Mouse (Mus musculus) midbrain, postnatal 0 days (tissue): ENCODE data around the gene Actr1b. TPM values are rescaled to one million over a fixed set of nuclear protein-coding genes. Genes with fewer than 3 reads are reported as not detected.

Source experiments
- ATAC-seq: fragments of 200-750 bp; cut with Nextera tagmentation; 2 replicates; pipeline ENCODE4 v1.8.0; 2017; ENCODE audit warnings: moderate number of reproducible peaks, mild to moderate bottlenecking, moderate TSS enrichment, moderate library complexity; ENCODE audit not compliant: low FRiP score
- DNase-seq: peaks from one replicate; pipeline ENCODE4 v3.0.0-alpha.2; 2015; ENCODE audit warnings: low spot score
- H3K27ac ChIP-seq: fragments of 300-500 bp; sonication (generic); 2 replicates; pipeline ENCODE4 v1.5.1; 2014; ENCODE audit warnings: low read depth, mild to moderate bottlenecking, low read length, mixed read lengths
- H3K27me3 ChIP-seq: fragments of 300-500 bp; sonication (generic); 2 replicates; pipeline ENCODE4 v1.6.1; 2014; ENCODE audit warnings: low read length, control low read depth, mixed read lengths; ENCODE audit not compliant: insufficient read depth
- H3K36me3 ChIP-seq: fragments of 300-500 bp; sonication (generic); 2 replicates; pipeline ENCODE4 v1.6.1; 2014; ENCODE audit warnings: low read length, control low read depth, mixed read lengths; ENCODE audit not compliant: insufficient read depth
- H3K4me1 ChIP-seq: fragments of 300-500 bp; sonication (generic); 2 replicates; pipeline ENCODE4 v1.6.1; 2014; ENCODE audit warnings: mild to moderate bottlenecking, control low read depth, antibody characterized with exemption, low read length, mixed read lengths; ENCODE audit not compliant: insufficient read depth
- H3K4me2 ChIP-seq: fragments of 300-500 bp; sonication (generic); 2 replicates; pipeline ENCODE4 v1.6.1; 2014; ENCODE audit warnings: low read depth, mild to moderate bottlenecking, low read length, mixed read lengths; ENCODE audit not compliant: poor library complexity, severe bottlenecking
- H3K4me3 ChIP-seq: fragments of 300-500 bp; sonication (generic); 2 replicates; pipeline ENCODE4 v1.5.1; 2014; ENCODE audit warnings: low read depth, mild to moderate bottlenecking, low read length, moderate library complexity
- H3K9ac ChIP-seq: fragments of 300-500 bp; sonication (generic); replicated peaks from 2 replicates; pipeline ENCODE4 v1.6.1; 2014; ENCODE audit warnings: mild to moderate bottlenecking, low read length, moderate library complexity, mixed read lengths; ENCODE audit not compliant: poor library complexity, severe bottlenecking
- H3K9me3 ChIP-seq: fragments of 300-500 bp; sonication (generic); 2 replicates; pipeline ENCODE4 v1.6.1; 2016; ENCODE audit warnings: low read length, control low read depth
- CTCF ChIP-seq: IDR thresholded peaks from 2 replicates; pipeline ENCODE4 v1.5.1; 2016; ENCODE audit warnings: antibody characterized with exemption, mild to moderate bottlenecking
- WGBS: fragments of 180-500 bp; shearing (Covaris S2); extraction: QIAGEN DNeasy Blood & Tissue Kit; methylation state at CpG from one replicate; pipeline ENCODE4 v1.1.7; 2014; 5-methylcytosine and 5-hydroxymethylcytosine counted together
- polyA plus RNA-seq: library from polyadenylated mRNA; unstranded; fragments of >200 nt; fragmentation: Nextera tagmentation; extraction: Ambion mirVana; gene quantifications from 2 replicates; pipeline ENCODE4 v1.2.1, GENCODE M21; 2015
- total RNA-seq: library from RNA; depleted of rRNA; stranded (reverse); fragments of >200 nt; gene quantifications from 2 replicates; pipeline ENCODE4 v1.2.3, GENCODE M21; 2014

Gene Actr1b
- total and polyA plus RNA-seq, 2 experiments from 2014 or later = 113 to 139 TPM

GRCm38 (mm10) chr1:36665934-36666333 is 48.3 kb downstream of the Actr1b start:
- no peak for DNase-seq
- no peak overlapping the region for H3K9ac ChIP-seq
- no peak for ATAC-seq
- H3K4me3 ChIP-seq = no peak overlapping the region
- no peaks in the 10 kb centered on the region for H3K4me1 ChIP-seq
- no peaks in the 10 kb centered on the region for H3K27me3 ChIP-seq
- H3K4me2 ChIP-seq = no peak overlapping the region
- H3K9me3 ChIP-seq = no peaks in the 10 kb centered on the region
- no peak overlapping the region for H3K27ac ChIP-seq
- 67% methylated on average over 4 of the region's 4 CpGs for WGBS
- no peaks in the 10 kb centered on the region for H3K36me3 ChIP-seq
- no peak for TF ChIP-seq CTCF

- H3K9me3 ChIP-seq = no peaks in the 10 kb centered on the region
- WGBS = 71% methylated on average over 11 of the region's 11 CpGs
- H3K9ac ChIP-seq = no peak overlapping the region
- H3K4me3 ChIP-seq = no peak overlapping the region
- ATAC-seq (no peak), DNase-seq (no peak)
- H3K27ac ChIP-seq = no peak overlapping the region
- H3K36me3 ChIP-seq = no peaks in the 10 kb centered on the region
- TF ChIP-seq CTCF = no peak
- no peaks in the 10 kb centered on the region for H3K27me3 ChIP-seq
- no peaks in the 10 kb centered on the region for H3K4me1 ChIP-seq
- H3K4me2 ChIP-seq = no peak overlapping the region
These were observed 49.0 kb downstream of the Actr1b start for GRCm38 (mm10) chr1:36665165-36665723.

GRCm38 (mm10) chr1:36664457-36664856 is 49.8 kb downstream of the Actr1b start:
- no peak for ATAC-seq

GRCm38 (mm10) chr1:36658621-36659399 is 55.4 kb downstream of the Actr1b start:
- 81% methylated on average over 7 of the region's 7 CpGs for WGBS
- TF ChIP-seq CTCF = no peak
- Histone ChIP-seq H3K27ac (no peak overlapping the region), H3K4me2 (no peak overlapping the region), H3K9me3 (no peaks in the 10 kb centered on the region), H3K4me3 (no peak overlapping the region), H3K4me1 (no peaks in the 10 kb centered on the region), H3K27me3 (no peaks in the 10 kb centered on the region), H3K9ac (no peak overlapping the region), H3K36me3 (no peaks in the 10 kb centered on the region)
- DNase-seq (no peak), ATAC-seq (no peak)

More at GRCm38 (mm10) chr1:36664457-36664856, 49.8 kb downstream of the Actr1b start:
- peak; percentile 65 for TF ChIP-seq CTCF
- H3K4me1 ChIP-seq = no peaks in the 10 kb centered on the region
- no peaks in the 10 kb centered on the region for H3K9me3 ChIP-seq
- H3K27me3 ChIP-seq = no peaks in the 10 kb centered on the region
- no peak overlapping the region for H3K27ac ChIP-seq
- H3K9ac ChIP-seq = no peak overlapping the region
- H3K4me2 ChIP-seq = no peak overlapping the region
- peak; percentile 37 for DNase-seq
- 76% methylated on average over 4 of the region's 4 CpGs for WGBS
- no peak overlapping the region for H3K4me3 ChIP-seq
- no peaks in the 10 kb centered on the region for H3K36me3 ChIP-seq

GRCm38 (mm10) chr1:36657658-36658415 is 56.4 kb downstream of the Actr1b start:
- 82% methylated on average over 4 of the region's 4 CpGs for WGBS
- H3K9me3 ChIP-seq = no peaks in the 10 kb centered on the region
- H3K4me2 ChIP-seq = no peak overlapping the region
- no peak overlapping the region for H3K9ac ChIP-seq
- ATAC-seq = no peak
- H3K36me3 ChIP-seq = no peaks in the 10 kb centered on the region
- no peaks in the 10 kb centered on the region for H3K4me1 ChIP-seq
- no peak overlapping the region for H3K4me3 ChIP-seq
- DNase-seq = no peak
- no peaks in the 10 kb centered on the region for H3K27me3 ChIP-seq
- TF ChIP-seq CTCF = no peak
- H3K27ac ChIP-seq = no peak overlapping the region

GRCm38 (mm10) chr1:36656233-36656632 is 58.0 kb downstream of the Actr1b start:
- ATAC-seq = no peak

More at GRCm38 (mm10) chr1:36656233-36656632, 58.0 kb downstream of the Actr1b start:
- Histone ChIP-seq H3K4me1 (no peaks in the 10 kb centered on the region), H3K4me3 (no peak overlapping the region), H3K27me3 (no peaks in the 10 kb centered on the region), H3K4me2 (no peak overlapping the region), H3K9me3 (no peaks in the 10 kb centered on the region), H3K36me3 (no peaks in the 10 kb centered on the region), H3K9ac (no peak overlapping the region), H3K27ac (no peak overlapping the region)
- WGBS = 92% methylated on average over 3 of the region's 3 CpGs
- no peak for TF ChIP-seq CTCF
- DNase-seq = no peak
